Mouse (Mus musculus): Measurements from ENCODE around the gene Scoc. TPM values are rescaled to one million over a fixed set of nuclear protein-coding genes. Genes with fewer than 3 reads are reported as not detected.
"Not testable (repeated sequence)": the region's sequence is repeated elsewhere in the genome, so short reads cannot be mapped to it uniquely, and the experiment has no call there.

Gene Scoc
- 214 and 218 TPM in 2 replicates for polyA plus RNA-seq (2015; fragmentation: Nextera tagmentation; extraction: Ambion mirVana)

DNA sequence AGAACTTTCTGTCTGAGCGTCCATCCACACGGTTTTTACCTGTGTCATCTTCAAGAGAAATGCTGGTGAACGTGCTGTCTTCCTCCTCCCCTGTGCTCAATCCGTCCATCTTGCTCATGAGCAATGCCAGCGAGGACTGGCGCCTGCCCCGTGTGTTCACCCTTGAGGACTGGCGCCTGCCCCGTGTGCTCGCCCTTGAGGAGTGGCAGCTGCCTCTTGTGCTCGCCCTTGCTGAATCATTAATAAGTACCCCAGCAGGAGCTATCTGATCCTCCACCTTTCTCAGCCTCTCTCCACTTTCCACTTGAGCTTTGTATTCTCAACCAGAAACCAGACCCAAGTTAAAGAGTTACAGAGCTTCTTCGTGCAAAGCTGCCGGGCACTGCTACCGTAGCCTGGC, at the start of gene Scoc:
Scoc (minus strand) TSS at position 170 of the 400 bp plus-strand sequence.
- Histone ChIP-seq H3K27me3 (no peaks in the 10 kb centered on the region), H3K4me3 (no peak within 1 kb of the TSS), H3K9me3 (no peaks in the 10 kb centered on the region), H3K9ac (no peak within 1 kb of the TSS), H3K4me1 (replicated peaks) (no peaks in the 10 kb centered on the region), H3K27ac (replicated peaks) (no peak within 1 kb of the TSS), H3K4me2 (no peak within 1 kb of the TSS), H3K36me3 (no peaks in the 10 kb centered on the region)
- ATAC-seq (ENCODE audit: low read depth) = no peak
- WGBS = 83% methylated on average over 14 of the region's 14 CpGs

DNA sequence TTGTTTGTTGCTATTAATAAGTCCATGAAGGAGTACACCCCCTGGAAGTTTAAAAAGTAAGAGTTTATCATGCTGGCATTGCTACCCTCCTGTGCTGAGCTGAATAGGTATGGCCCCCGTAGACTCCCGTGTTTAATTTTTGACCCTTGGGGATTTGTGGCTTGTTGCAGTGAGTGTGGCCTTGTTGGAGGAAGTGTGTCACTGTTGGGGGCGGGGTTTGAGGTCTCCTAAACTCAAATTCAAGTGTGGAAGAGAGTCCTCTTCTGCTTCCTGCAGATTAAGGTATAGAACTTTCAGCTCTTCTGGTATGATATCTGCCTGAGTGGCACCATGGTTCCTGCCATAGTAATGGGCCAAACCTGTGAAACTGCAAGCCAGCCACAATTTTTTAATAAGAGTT, 1.4 kb upstream of the Scoc start:
- Histone ChIP-seq H3K9me3 (no peaks in the 10 kb centered on the region), H3K36me3 (no peaks in the 10 kb centered on the region), H3K4me2 (no peak overlapping the region), H3K27ac (replicated peaks) (no peak overlapping the region), H3K9ac (no peak overlapping the region), H3K4me1 (replicated peaks) (no peaks in the 10 kb centered on the region), H3K4me3 (no peak overlapping the region), H3K27me3 (no peaks in the 10 kb centered on the region)
- ATAC-seq (ENCODE audit: low read depth) = no peak
- 73% methylated on average over 3 of the region's 3 CpGs for WGBS

GRCm38 (mm10) chr8:83457121-83457520, 1.1 kb downstream of the Scoc start:
- Histone ChIP-seq H3K9me3 (no peaks in the 10 kb centered on the region), H3K4me1 (replicated peaks) (no peaks in the 10 kb centered on the region), H3K36me3 (no peaks in the 10 kb centered on the region), H3K27me3 (no peaks in the 10 kb centered on the region), H3K4me3 (no peak overlapping the region), H3K4me2 (no peak overlapping the region), H3K9ac (no peak overlapping the region), H3K27ac (replicated peaks) (no peak overlapping the region)
- ATAC-seq (ENCODE audit: low read depth) = no peak
- WGBS = 64% methylated on average over 6 of the region's 6 CpGs

- WGBS = 23% methylated on average over 3 of the region's 3 CpGs
- H3K27ac ChIP-seq (replicated peaks) = no peak overlapping the region
- no peak for ATAC-seq (ENCODE audit: low read depth)
- no peaks in the 10 kb centered on the region for H3K9me3 ChIP-seq
- no peak overlapping the region for H3K4me2 ChIP-seq
- H3K36me3 ChIP-seq = no peaks in the 10 kb centered on the region
- no peak overlapping the region for H3K4me3 ChIP-seq
- H3K4me1 ChIP-seq (replicated peaks) = no peaks in the 10 kb centered on the region
- no peaks in the 10 kb centered on the region for H3K27me3 ChIP-seq
- no peak overlapping the region for H3K9ac ChIP-seq
Observed at GRCm38 (mm10) chr8:83451056-83451455, 7.1 kb downstream of the Scoc start.

DNA sequence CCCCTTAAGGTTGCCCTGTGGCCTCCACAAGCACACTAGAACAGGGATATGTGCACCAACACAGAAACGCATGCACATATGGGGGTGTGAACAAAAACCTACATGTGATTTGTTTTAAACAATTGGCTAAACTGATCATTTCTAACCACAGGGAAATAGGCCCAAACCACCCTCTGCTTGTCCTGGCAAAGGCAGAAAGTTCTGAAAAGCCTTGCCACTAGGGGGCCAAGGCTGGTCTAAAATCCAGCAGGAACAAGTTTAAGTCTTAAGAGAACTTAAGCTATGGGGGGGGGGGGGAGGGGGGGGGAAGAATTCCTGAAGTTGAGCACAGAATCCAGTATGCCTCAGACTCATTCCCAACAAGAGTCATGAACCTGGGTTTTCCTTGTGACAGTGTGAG, 8.2 kb downstream of the Scoc start:
- WGBS = 81% methylated on average over 1 of the region's 1 CpGs
- ATAC-seq (ENCODE audit: low read depth) = no peak
- Histone ChIP-seq H3K9me3 (no peaks in the 10 kb centered on the region), H3K4me2 (no peak overlapping the region), H3K27me3 (no peaks in the 10 kb centered on the region), H3K4me1 (replicated peaks) (no peaks in the 10 kb centered on the region), H3K4me3 (no peak overlapping the region), H3K9ac (no peak overlapping the region), H3K36me3 (no peaks in the 10 kb centered on the region), H3K27ac (replicated peaks) (no peak overlapping the region)

GRCm38 (mm10) chr8:83443052-83443400, 15.2 kb downstream of the Scoc start:
- peak overlapping the region; percentile 79 for H3K9ac ChIP-seq
- no peaks in the 10 kb centered on the region for H3K9me3 ChIP-seq
- 34% methylated on average over 5 of the region's 5 CpGs for WGBS
- H3K4me2 ChIP-seq = peak overlapping the region; percentile 69
- ATAC-seq (ENCODE audit: low read depth) = peak; percentile 9
- H3K36me3 ChIP-seq = no peaks in the 10 kb centered on the region
- H3K27ac ChIP-seq (replicated peaks) = peak overlapping the region; percentile 95
- no peaks in the 10 kb centered on the region for H3K27me3 ChIP-seq
- H3K4me3 ChIP-seq = peak overlapping the region; percentile 93
- H3K4me1 ChIP-seq (replicated peaks) = peaks cover 29% of the 10 kb centered on the region

GRCm38 (mm10) chr8:83442243-83443051, 15.7 kb downstream of the Scoc start:
- Histone ChIP-seq H3K4me2 (peak overlapping the region; percentile 74), H3K4me3 (peak overlapping the region; percentile 93)
- WGBS = 1% methylated on average over 59 of the region's 64 CpGs

GRCm38 (mm10) chr8:83441656-83442242, 16.4 kb downstream of the Scoc start:
- H3K27me3 ChIP-seq = no peaks in the 10 kb centered on the region
- H3K27ac ChIP-seq (replicated peaks) = peak overlapping the region; percentile 95
- peak overlapping the region; percentile 95 for H3K9ac ChIP-seq
- peaks cover 29% of the 10 kb centered on the region for H3K4me1 ChIP-seq (replicated peaks)
- H3K36me3 ChIP-seq = peaks cover 12% of the 10 kb centered on the region
- peak overlapping the region; percentile 74 for H3K4me2 ChIP-seq
- H3K4me3 ChIP-seq = peak overlapping the region; percentile 93
- WGBS = 2% methylated on average over 29 of the region's 29 CpGs
- no peaks in the 10 kb centered on the region for H3K9me3 ChIP-seq
- ATAC-seq (ENCODE audit: low read depth) = peak; percentile 7; the same call in 1 of the 2 replicates

More at GRCm38 (mm10) chr8:83442243-83443051, 15.7 kb downstream of the Scoc start:
- Histone ChIP-seq H3K9ac (peak overlapping the region; percentile 95), H3K27me3 (no peaks in the 10 kb centered on the region), H3K9me3 (no peaks in the 10 kb centered on the region), H3K27ac (replicated peaks) (peak overlapping the region; percentile 95), H3K4me1 (replicated peaks) (peaks cover 29% of the 10 kb centered on the region), H3K36me3 (peaks cover 6% of the 10 kb centered on the region; the same call in 1 of the 2 replicates)
- peak; percentile 100 for ATAC-seq (ENCODE audit: low read depth)

- ATAC-seq (ENCODE audit: low read depth) = no peak
- Histone ChIP-seq H3K27me3 (no peaks in the 10 kb centered on the region), H3K36me3 (peaks cover 38% of the 10 kb centered on the region), H3K27ac (replicated peaks) (no peak overlapping the region), H3K9me3 (no peaks in the 10 kb centered on the region), H3K4me2 (no peak overlapping the region), H3K4me3 (no peak overlapping the region), H3K4me1 (replicated peaks) (peaks cover 23% of the 10 kb centered on the region), H3K9ac (no peak overlapping the region)
- WGBS = 78% methylated on average over 1 of the region's 1 CpGs
Observed at GRCm38 (mm10) chr8:83437077-83437476, 21.1 kb downstream of the Scoc start.

GRCm38 (mm10) chr8:83429071-83429524, 29.1 kb downstream of the Scoc start:
- 0 out of 2 replicates have a peak, but pooled peaks cover 4% of the 10 kb centered on the region for H3K4me1 ChIP-seq (replicated peaks)
- no peak overlapping the region for H3K27ac ChIP-seq (replicated peaks)
- ATAC-seq (ENCODE audit: low read depth) = no peak
- no peak overlapping the region for H3K4me2 ChIP-seq
- H3K9me3 ChIP-seq = no peaks in the 10 kb centered on the region
- WGBS = 70% methylated on average over 4 of the region's 4 CpGs
- H3K36me3 ChIP-seq = peaks cover 16% of the 10 kb centered on the region
- H3K27me3 ChIP-seq = no peaks in the 10 kb centered on the region
- no peak overlapping the region for H3K4me3 ChIP-seq
- H3K9ac ChIP-seq = no peak overlapping the region

DNA sequence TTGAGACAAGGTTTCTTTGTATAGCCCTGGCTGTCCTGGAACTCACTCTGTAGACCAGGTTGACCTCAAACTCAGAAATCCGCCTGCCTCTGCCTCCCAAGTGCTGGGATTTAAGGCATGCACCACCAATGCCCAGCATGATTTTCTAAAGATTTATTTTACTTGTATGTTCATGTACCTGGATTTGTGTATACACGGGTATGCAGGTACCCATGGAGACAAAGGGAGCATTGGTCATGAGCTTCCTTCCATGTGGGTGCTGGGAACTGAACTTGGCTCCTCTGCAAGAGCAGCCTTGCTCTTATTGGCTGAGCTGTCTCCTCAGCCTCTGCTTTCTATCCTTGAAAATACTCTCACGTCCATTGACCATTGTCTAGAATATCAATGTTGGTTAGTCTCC, 29.6 kb downstream of the Scoc start:
- not testable (repeated sequence) for H3K4me1 ChIP-seq (replicated peaks); H3K9me3 ChIP-seq; H3K27ac ChIP-seq (replicated peaks); H3K27me3 ChIP-seq; H3K4me2 ChIP-seq; H3K4me3 ChIP-seq; H3K9ac ChIP-seq; ATAC-seq (ENCODE audit: low read depth)
- H3K36me3 ChIP-seq = peaks cover 11% of the 10 kb centered on the region
- 91% methylated on average over 3 of the region's 3 CpGs for WGBS

- Histone ChIP-seq H3K4me2 (no peak overlapping the region), H3K27me3 (no peaks in the 10 kb centered on the region), H3K27ac (replicated peaks) (no peak overlapping the region), H3K36me3 (no peaks in the 10 kb centered on the region), H3K9ac (no peak overlapping the region), H3K4me3 (no peak overlapping the region), H3K4me1 (replicated peaks) (0 out of 2 replicates have a peak, but pooled peaks cover 4% of the 10 kb centered on the region), H3K9me3 (no peaks in the 10 kb centered on the region)
- ATAC-seq (ENCODE audit: low read depth) = no peak
- 84% methylated on average over 7 of the region's 7 CpGs for WGBS
Observed at GRCm38 (mm10) chr8:83426949-83427348, 31.2 kb downstream of the Scoc start.

Data from neural tube, embryonic 13.5 days (tissue).